Mouse (Mus musculus): Measurements from ENCODE around the gene Jak1. TPM values are rescaled to one million over a fixed set of nuclear protein-coding genes. Genes with fewer than 3 reads are reported as not detected.
A peak's percentile ranks its signal among the peaks of the same experiment; 100 is the strongest.

Gene Jak1
- polyA plus RNA-seq, 1 experiment from 2014 or later = 72.2 TPM

GRCm38 (mm10) chr4:101234332-101234731 lies 30.8 kb downstream of the Jak1 start:
- 48% methylated on average over 1 of the region's 1 CpGs for WGBS
- Histone ChIP-seq H3K36me3 (no peaks in the 10 kb centered on the region), H3K4me1 (peaks cover 11% of the 10 kb centered on the region), H3K9ac (0 out of 2 replicates have a peak overlapping the region, but pooled peaks have one; percentile 16), H3K9me3 (no peaks in the 10 kb centered on the region), H3K4me3 (no peak overlapping the region), H3K27me3 (no peaks in the 10 kb centered on the region), H3K27ac (peak overlapping the region; percentile 51), H3K4me2 (no peak overlapping the region)
- no peak for ATAC-seq (ENCODE audit: insufficient number of reproducible peaks, insufficient read depth, low FRiP score, low TSS enrichment, low read depth)

GRCm38 (mm10) chr4:101230621-101231020 lies 34.5 kb downstream of the Jak1 start:
- Histone ChIP-seq H3K4me1 (peaks cover 21% of the 10 kb centered on the region), H3K36me3 (no peaks in the 10 kb centered on the region), H3K27ac (no peak overlapping the region), H3K4me3 (no peak overlapping the region), H3K9me3 (no peaks in the 10 kb centered on the region), H3K4me2 (no peak overlapping the region), H3K9ac (no peak overlapping the region), H3K27me3 (no peaks in the 10 kb centered on the region)
- 85% methylated on average over 2 of the region's 2 CpGs for WGBS
- ATAC-seq (ENCODE audit: insufficient number of reproducible peaks, insufficient read depth, low FRiP score, low TSS enrichment, low read depth) = no peak

DNA sequence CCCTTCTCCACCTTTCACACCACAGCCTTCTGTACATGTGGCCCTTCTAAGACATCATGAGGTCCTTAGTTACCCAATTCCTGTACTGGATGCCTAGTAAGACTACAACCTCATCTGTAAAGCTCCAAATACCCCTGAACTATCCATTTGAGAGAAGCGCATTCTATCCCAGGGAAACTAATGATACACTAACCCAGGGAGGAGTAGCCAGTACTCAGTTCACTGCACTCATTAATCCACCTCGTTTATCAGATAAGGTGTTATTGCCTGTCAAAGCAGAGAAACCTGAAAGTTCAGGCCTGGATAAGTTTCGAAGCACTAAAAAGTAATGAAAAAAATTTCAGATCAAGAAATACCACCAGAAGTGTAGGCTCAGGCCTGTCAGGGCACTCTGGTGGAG lies 37.7 kb downstream of the Jak1 start:
- Histone ChIP-seq H3K27me3 (no peaks in the 10 kb centered on the region), H3K36me3 (no peaks in the 10 kb centered on the region), H3K9ac (no peak overlapping the region), H3K4me3 (no peak overlapping the region), H3K9me3 (no peaks in the 10 kb centered on the region), H3K27ac (no peak overlapping the region), H3K4me2 (no peak overlapping the region), H3K4me1 (peaks cover 17% of the 10 kb centered on the region)
- no peak for ATAC-seq (ENCODE audit: insufficient number of reproducible peaks, insufficient read depth, low FRiP score, low TSS enrichment, low read depth)
- 83% methylated on average over 3 of the region's 3 CpGs for WGBS

GRCm38 (mm10) chr4:101225984-101226383 lies 39.1 kb downstream of the Jak1 start:
- Histone ChIP-seq H3K27ac (no peak overlapping the region), H3K4me3 (no peak overlapping the region), H3K4me2 (no peak overlapping the region), H3K36me3 (no peaks in the 10 kb centered on the region), H3K4me1 (peaks cover 19% of the 10 kb centered on the region), H3K9ac (no peak overlapping the region), H3K9me3 (no peaks in the 10 kb centered on the region), H3K27me3 (no peaks in the 10 kb centered on the region)
- WGBS = 77% methylated on average over 5 of the region's 5 CpGs
- ATAC-seq (ENCODE audit: insufficient number of reproducible peaks, insufficient read depth, low FRiP score, low TSS enrichment, low read depth) = no peak

- 64% methylated on average over 2 of the region's 2 CpGs for WGBS
- no peaks in the 10 kb centered on the region for H3K36me3 ChIP-seq
- H3K27me3 ChIP-seq = no peaks in the 10 kb centered on the region
- H3K27ac ChIP-seq = no peak overlapping the region
- no peak for ATAC-seq (ENCODE audit: insufficient number of reproducible peaks, insufficient read depth, low FRiP score, low TSS enrichment, low read depth)
- H3K9ac ChIP-seq = no peak overlapping the region
- no peaks in the 10 kb centered on the region for H3K9me3 ChIP-seq
- peaks cover 21% of the 10 kb centered on the region for H3K4me1 ChIP-seq
- H3K4me2 ChIP-seq = no peak overlapping the region
- H3K4me3 ChIP-seq = no peak overlapping the region
These were observed 44.1 kb downstream of the Jak1 start for GRCm38 (mm10) chr4:101220946-101221345.

GRCm38 (mm10) chr4:101219839-101220238 lies 45.2 kb downstream of the Jak1 start:
- H3K36me3 ChIP-seq = no peaks in the 10 kb centered on the region
- H3K4me3 ChIP-seq = no peak overlapping the region
- no peak overlapping the region for H3K27ac ChIP-seq
- no peak overlapping the region for H3K9ac ChIP-seq
- WGBS = 86% methylated on average over 2 of the region's 2 CpGs
- H3K4me1 ChIP-seq = peaks cover 18% of the 10 kb centered on the region
- H3K4me2 ChIP-seq = no peak overlapping the region
- H3K9me3 ChIP-seq = no peaks in the 10 kb centered on the region
- H3K27me3 ChIP-seq = no peaks in the 10 kb centered on the region
- ATAC-seq (ENCODE audit: insufficient number of reproducible peaks, insufficient read depth, low FRiP score, low TSS enrichment, low read depth) = no peak

DNA sequence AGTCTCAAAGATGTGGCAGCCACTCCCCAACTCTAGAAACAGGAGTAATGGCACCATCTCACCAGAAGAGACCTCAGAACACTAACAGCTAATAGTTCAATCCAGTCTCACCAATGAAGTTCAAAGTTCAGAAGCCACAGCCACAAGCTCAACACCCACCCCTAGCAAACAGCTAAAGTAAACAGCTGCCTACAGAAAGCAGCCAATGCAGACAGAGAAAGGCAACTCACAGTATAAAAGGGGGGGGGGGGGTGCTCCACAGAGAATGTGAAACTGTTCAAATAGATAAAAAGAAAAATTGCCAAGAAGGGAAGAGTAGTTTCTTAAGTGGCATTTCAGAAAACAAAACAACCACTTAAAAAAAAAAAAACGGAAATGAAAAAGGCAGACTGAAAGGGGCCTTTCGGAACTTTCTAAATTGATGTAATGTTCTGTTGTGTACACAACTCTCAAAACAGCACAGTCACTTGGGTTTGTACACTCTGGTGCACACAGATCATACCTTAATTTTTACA lies 48.0 kb downstream of the Jak1 start:
- Histone ChIP-seq H3K4me1 (peaks cover 11% of the 10 kb centered on the region; the same call in 1 of the 2 replicates), H3K9me3 (no peaks in the 10 kb centered on the region), H3K4me2 (no peak overlapping the region), H3K36me3 (no peaks in the 10 kb centered on the region), H3K27ac (no peak overlapping the region), H3K4me3 (no peak overlapping the region), H3K27me3 (no peaks in the 10 kb centered on the region), H3K9ac (no peak overlapping the region)
- ATAC-seq (ENCODE audit: insufficient number of reproducible peaks, insufficient read depth, low FRiP score, low TSS enrichment, low read depth) = no peak
- 79% methylated on average over 2 of the region's 2 CpGs for WGBS

DNA sequence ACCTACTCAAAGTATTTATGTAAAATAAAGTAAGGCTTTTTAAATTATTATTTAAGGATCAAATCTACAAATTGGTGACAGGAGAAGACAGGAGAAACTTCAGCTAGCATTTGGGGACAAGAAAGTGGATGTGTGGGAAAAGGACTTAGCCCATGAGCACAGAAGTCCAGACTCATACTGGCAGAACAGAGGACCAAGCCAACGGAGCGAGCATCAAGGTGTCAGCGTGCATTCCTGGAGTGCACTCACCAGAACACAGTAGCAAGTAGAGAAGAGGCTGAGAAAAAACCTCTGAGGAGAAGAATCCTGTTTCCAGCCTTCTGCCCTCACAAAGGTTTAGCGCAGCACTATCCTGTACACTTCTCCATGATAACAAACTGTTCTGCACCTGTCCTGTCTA lies 48.8 kb downstream of the Jak1 start:
- no peak for ATAC-seq (ENCODE audit: insufficient number of reproducible peaks, insufficient read depth, low FRiP score, low TSS enrichment, low read depth)
- Histone ChIP-seq H3K36me3 (no peaks in the 10 kb centered on the region), H3K4me1 (peaks cover 11% of the 10 kb centered on the region; the same call in 1 of the 2 replicates), H3K4me3 (no peak overlapping the region), H3K9me3 (no peaks in the 10 kb centered on the region), H3K4me2 (no peak overlapping the region), H3K27me3 (no peaks in the 10 kb centered on the region), H3K27ac (no peak overlapping the region), H3K9ac (no peak overlapping the region)
- 82% methylated on average over 4 of the region's 4 CpGs for WGBS

DNA sequence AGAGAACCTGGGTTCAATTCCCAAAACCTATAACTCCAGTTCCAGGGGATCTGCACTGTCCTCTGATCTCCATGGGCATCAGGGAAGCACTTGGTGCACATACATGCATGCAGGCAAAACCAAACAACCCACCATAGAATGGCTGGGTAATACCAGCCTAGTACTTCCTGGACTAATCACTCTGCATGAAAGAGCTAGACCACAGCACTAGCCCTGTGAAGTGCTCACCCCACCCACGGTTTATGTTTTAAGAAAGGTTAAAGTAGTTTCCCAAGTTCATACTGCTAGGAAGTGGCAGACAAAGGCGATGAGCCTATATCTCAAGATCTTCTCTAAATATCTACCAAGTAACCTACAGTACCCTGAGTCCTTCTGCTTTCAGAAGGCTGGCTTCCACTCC lies 51.6 kb downstream of the Jak1 start:
- H3K36me3 ChIP-seq = no peaks in the 10 kb centered on the region
- no peaks in the 10 kb centered on the region for H3K27me3 ChIP-seq
- H3K4me3 ChIP-seq = no peak overlapping the region
- no peak overlapping the region for H3K27ac ChIP-seq
- no peak for ATAC-seq (ENCODE audit: insufficient number of reproducible peaks, insufficient read depth, low FRiP score, low TSS enrichment, low read depth)
- no peak overlapping the region for H3K4me2 ChIP-seq
- no peaks in the 10 kb centered on the region for H3K9me3 ChIP-seq
- H3K4me1 ChIP-seq = 0 out of 2 replicates have a peak, but pooled peaks cover 3% of the 10 kb centered on the region
- no peak overlapping the region for H3K9ac ChIP-seq
- WGBS = 85% methylated on average over 2 of the region's 2 CpGs

GRCm38 (mm10) chr4:101207492-101207891 lies 57.6 kb downstream of the Jak1 start:
- ATAC-seq (ENCODE audit: insufficient number of reproducible peaks, insufficient read depth, low FRiP score, low TSS enrichment, low read depth) = no peak
- 91% methylated on average over 2 of the region's 2 CpGs for WGBS
- Histone ChIP-seq H3K4me2 (no peak overlapping the region), H3K27ac (no peak overlapping the region), H3K4me1 (peaks cover 4% of the 10 kb centered on the region; the same call in 1 of the 2 replicates), H3K4me3 (no peak overlapping the region), H3K36me3 (no peaks in the 10 kb centered on the region), H3K27me3 (no peaks in the 10 kb centered on the region), H3K9ac (no peak overlapping the region), H3K9me3 (no peaks in the 10 kb centered on the region)

- Histone ChIP-seq H3K4me2 (no peak overlapping the region), H3K36me3 (no peaks in the 10 kb centered on the region), H3K9me3 (no peaks in the 10 kb centered on the region), H3K27ac (no peak overlapping the region), H3K27me3 (no peaks in the 10 kb centered on the region), H3K4me1 (peaks cover 10% of the 10 kb centered on the region), H3K4me3 (no peak overlapping the region), H3K9ac (no peak overlapping the region)
- WGBS = 76% methylated on average over 1 of the region's 1 CpGs
- no peak for ATAC-seq (ENCODE audit: insufficient number of reproducible peaks, insufficient read depth, low FRiP score, low TSS enrichment, low read depth)
These were observed 61.6 kb downstream of the Jak1 start for GRCm38 (mm10) chr4:101203518-101203917.

GRCm38 (mm10) chr4:101202626-101203025 lies 62.5 kb downstream of the Jak1 start:
- 0 out of 2 replicates have a peak, but pooled peaks have one; percentile 48 for ATAC-seq (ENCODE audit: insufficient number of reproducible peaks, insufficient read depth, low FRiP score, low TSS enrichment, low read depth)
- WGBS = 88% methylated on average over 10 of the region's 10 CpGs
- no peaks in the 10 kb centered on the region for H3K36me3 ChIP-seq

More at GRCm38 (mm10) chr4:101202626-101203025, 62.5 kb downstream of the Jak1 start:
- Histone ChIP-seq H3K27me3 (no peaks in the 10 kb centered on the region), H3K4me1 (peaks cover 18% of the 10 kb centered on the region), H3K4me3 (no peak overlapping the region), H3K27ac (no peak overlapping the region), H3K9ac (no peak overlapping the region), H3K4me2 (no peak overlapping the region), H3K9me3 (no peaks in the 10 kb centered on the region)
